Mouse (Mus musculus) spleen, adult 2 months (tissue): ENCODE results near the gene Gpr63. TPM values are rescaled to one million over a fixed set of nuclear protein-coding genes. Genes with fewer than 3 reads are reported as not detected.
"Not testable (repeated sequence)": the region's sequence is repeated elsewhere in the genome, so short reads cannot be mapped to it uniquely, and the experiment has no call there.

Experiments used
- DNase-seq, 2 experiments: peaks; one replicate each; pipeline versions ENCODE4 v3.0.0 to v3.0.0-alpha.2; 2012 to 2021; ENCODE audit warnings: low spot score in 2 of 2, low read depth in 1 of 2
- H3K27ac ChIP-seq: fragments of 200-500 bp; 2 replicates; pipeline ENCODE4 v1.5.1; 2012; ENCODE audit warnings: low read length, inconsistent platforms; ENCODE audit not compliant: insufficient read depth
- H3K27me3 ChIP-seq: fragments of 200-500 bp; 2 replicates; pipeline ENCODE4 v1.6.1; 2012; ENCODE audit warnings: mild to moderate bottlenecking, moderate library complexity, low read length, inconsistent platforms; ENCODE audit not compliant: control insufficient read depth, insufficient read depth
- H3K36me3 ChIP-seq: fragments of 200-500 bp; 2 replicates; pipeline ENCODE4 v1.6.1; 2012; ENCODE audit warnings: mild to moderate bottlenecking, low read length, inconsistent platforms; ENCODE audit not compliant: control insufficient read depth, insufficient read depth
- H3K4me1 ChIP-seq: fragments of 200-500 bp; 2 replicates; pipeline ENCODE4 v1.6.1; 2011; ENCODE audit warnings: inconsistent platforms; ENCODE audit not compliant: control insufficient read depth, insufficient read depth, insufficient read length
- H3K4me3 ChIP-seq: fragments of 200-500 bp; 2 replicates; pipeline ENCODE4 v1.5.1; 2011; ENCODE audit warnings: mild to moderate bottlenecking, inconsistent platforms; ENCODE audit not compliant: insufficient read depth, insufficient read length; ENCODE audit errors: extremely low read depth
- CTCF ChIP-seq: fragments of 200-500 bp; IDR thresholded peaks from 2 replicates; pipeline ENCODE4 v1.5.1; 2011; ENCODE audit warnings: mild to moderate bottlenecking, inconsistent platforms; ENCODE audit not compliant: insufficient read depth, insufficient read length, insufficient replicate concordance; ENCODE audit errors: extremely low read depth
- POLR2A ChIP-seq: fragments of 200-500 bp; IDR thresholded peaks from 2 replicates; pipeline ENCODE4 v1.6.1; 2011; ENCODE audit warnings: low read depth, low read length, inconsistent platforms
- WGBS: fragments of 180-500 bp; shearing (Covaris S2); methylation state at CpG from one replicate; pipeline ENCODE4 v1.1.7; 2018; 5-methylcytosine and 5-hydroxymethylcytosine counted together
- polyA plus RNA-seq: library from polyadenylated mRNA; depleted of rRNA; stranded (reverse); fragments of >200 nt; gene quantifications from 2 replicates; pipeline ENCODE4 v1.2.3, GENCODE M21; 2012

Gene Gpr63
- polyA plus RNA-seq, 1 experiment: 0.49 TPM

DNA sequence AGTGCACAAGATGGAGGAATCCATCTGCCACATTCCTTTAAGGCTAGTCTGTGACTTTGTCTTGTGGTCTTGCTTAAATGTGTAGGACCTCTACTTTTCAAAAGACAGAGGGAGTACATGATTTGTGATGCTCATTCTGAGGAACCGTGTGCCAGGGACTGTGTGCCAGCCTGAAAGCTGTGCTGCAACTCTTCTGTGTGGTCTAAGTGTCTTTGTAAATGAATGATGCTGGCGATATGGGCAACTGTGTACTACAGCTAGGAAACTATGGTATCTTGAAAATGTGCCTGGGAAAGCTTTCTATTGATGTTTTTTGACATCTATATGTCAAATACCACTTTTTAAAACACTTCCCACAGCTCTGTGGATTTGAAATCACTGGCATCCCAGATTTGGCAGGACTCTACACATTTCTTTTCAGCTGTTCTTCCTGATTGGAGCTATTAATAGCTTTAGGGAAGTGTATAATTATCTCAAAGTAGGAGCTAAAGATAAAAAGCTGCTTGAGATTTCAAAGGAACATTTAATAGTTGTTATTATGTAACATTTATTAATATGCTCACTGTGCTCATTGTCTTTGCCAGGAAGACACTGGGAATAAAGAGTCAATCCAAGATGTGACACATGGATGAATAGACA lies 48.9 kb downstream of the Gpr63 start:
- TF ChIP-seq CTCF (no peak), POLR2A (no peak)
- DNase-seq: no peak
- Histone ChIP-seq H3K4me3 (no peak overlapping the region), H3K4me1 (no peaks in the 10 kb centered on the region), H3K36me3 (no peaks in the 10 kb centered on the region), H3K27ac (no peak overlapping the region), H3K27me3 (no peaks in the 10 kb centered on the region)
- WGBS: 68% methylated on average over 2 of the region's 2 CpGs

GRCm38 (mm10) chr4:25028252-25028651 lies 62.0 kb downstream of the Gpr63 start:
- no peak for DNase-seq
- TF ChIP-seq POLR2A: no peak
- no peak for TF ChIP-seq CTCF
- Histone ChIP-seq H3K27ac (no peak overlapping the region), H3K4me1 (no peaks in the 10 kb centered on the region), H3K4me3 (no peak overlapping the region), H3K27me3 (no peaks in the 10 kb centered on the region), H3K36me3 (no peaks in the 10 kb centered on the region)
- WGBS: 88% methylated on average over 2 of the region's 2 CpGs

- 67% methylated on average over 1 of the region's 1 CpGs for WGBS
- no peak overlapping the region for H3K4me3 ChIP-seq
- DNase-seq: no peak
- H3K27ac ChIP-seq: no peak overlapping the region
- H3K27me3 ChIP-seq: no peaks in the 10 kb centered on the region
- no peaks in the 10 kb centered on the region for H3K36me3 ChIP-seq
- no peak for TF ChIP-seq CTCF
- TF ChIP-seq POLR2A: no peak
- H3K4me1 ChIP-seq: no peaks in the 10 kb centered on the region
These were observed 62.5 kb downstream of the Gpr63 start for GRCm38 (mm10) chr4:25028752-25029151.

GRCm38 (mm10) chr4:25029875-25030274 lies 63.7 kb downstream of the Gpr63 start:
- no peak for DNase-seq
- TF ChIP-seq CTCF: no peak
- no peak for TF ChIP-seq POLR2A
- Histone ChIP-seq H3K36me3 (no peaks in the 10 kb centered on the region), H3K4me3 (no peak overlapping the region), H3K27me3 (no peaks in the 10 kb centered on the region), H3K27ac (no peak overlapping the region), H3K4me1 (no peaks in the 10 kb centered on the region)
- WGBS: 78% methylated on average over 4 of the region's 4 CpGs

DNA sequence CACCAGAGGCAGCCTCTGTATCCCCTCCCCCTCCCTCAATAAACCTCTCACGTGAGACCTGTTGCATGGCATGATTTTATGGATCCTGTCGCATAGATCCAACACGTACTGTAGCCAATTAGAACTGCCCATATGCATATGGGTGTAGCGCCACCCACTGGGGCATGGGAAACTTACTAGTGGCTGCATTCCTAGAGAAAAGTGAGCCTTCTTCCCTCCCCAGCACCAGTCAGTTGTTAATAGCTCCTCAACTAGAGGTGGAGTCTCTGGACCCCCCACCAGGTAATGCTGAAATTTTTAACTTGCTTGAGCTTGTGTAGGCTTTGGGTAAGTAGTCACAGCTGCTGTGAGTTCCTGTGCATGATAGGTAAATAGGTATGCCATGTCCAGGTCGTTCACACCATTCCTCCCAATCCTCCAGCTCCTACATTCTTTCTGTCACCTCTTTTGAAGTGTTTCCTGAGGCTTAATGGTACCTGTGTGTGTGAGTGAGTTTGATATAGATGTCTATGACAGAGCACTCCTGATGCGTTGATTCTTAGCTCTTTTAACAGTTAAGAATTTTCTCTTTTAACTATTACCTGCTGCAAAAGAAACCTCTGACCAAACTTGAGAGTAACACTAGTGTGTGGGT lies 69.1 kb downstream of the Gpr63 start:
- no peak overlapping the region for H3K27ac ChIP-seq
- H3K4me3 ChIP-seq: no peak overlapping the region
- TF ChIP-seq CTCF: no peak
- TF ChIP-seq POLR2A: no peak
- no peaks in the 10 kb centered on the region for H3K27me3 ChIP-seq
- no peak for DNase-seq
- no peaks in the 10 kb centered on the region for H3K4me1 ChIP-seq
- H3K36me3 ChIP-seq: no peaks in the 10 kb centered on the region
- WGBS: 40% methylated on average over 6 of the region's 6 CpGs

GRCm38 (mm10) chr4:25035806-25036205 lies 69.6 kb downstream of the Gpr63 start:
- Histone ChIP-seq H3K27ac (no peak overlapping the region), H3K4me1 (no peaks in the 10 kb centered on the region), H3K4me3 (no peak overlapping the region), H3K36me3 (no peaks in the 10 kb centered on the region), H3K27me3 (no peaks in the 10 kb centered on the region)
- no peak for DNase-seq
- 84% methylated on average over 2 of the region's 2 CpGs for WGBS
- TF ChIP-seq CTCF (no peak), POLR2A (no peak)

GRCm38 (mm10) chr4:25037260-25037659 lies 71.1 kb downstream of the Gpr63 start:
- H3K36me3 ChIP-seq: no peaks in the 10 kb centered on the region
- no peak overlapping the region for H3K4me3 ChIP-seq
- no peaks in the 10 kb centered on the region for H3K27me3 ChIP-seq
- no peak for TF ChIP-seq CTCF
- no peak for DNase-seq
- no peak overlapping the region for H3K27ac ChIP-seq
- no peaks in the 10 kb centered on the region for H3K4me1 ChIP-seq
- WGBS: 88% methylated on average over 2 of the region's 2 CpGs

GRCm38 (mm10) chr4:25055541-25055940 lies 89.3 kb downstream of the Gpr63 start:
- H3K27ac ChIP-seq, DNase-seq, H3K4me3 ChIP-seq, H3K27me3 ChIP-seq, H3K36me3 ChIP-seq, H3K4me1 ChIP-seq: not testable (repeated sequence)
- 52% methylated on average over 1 of the region's 1 CpGs for WGBS
